Mouse (Mus musculus) brain, embryonic 14.5 days (tissue): ENCODE measurements around the gene Sept9.

Experiments used
- CTCF ChIP-seq: fragments of 200-500 bp; IDR thresholded peaks from 2 replicates; pipeline ENCODE4 v1.5.1; 2012; ENCODE audit warnings: inconsistent platforms, mild to moderate bottlenecking, moderate library complexity, borderline replicate concordance; ENCODE audit not compliant: insufficient read depth, insufficient read length; ENCODE audit errors: extremely low read depth
- POLR2A ChIP-seq: fragments of 200-500 bp; IDR thresholded peaks from 2 replicates; pipeline ENCODE4 v1.6.1; 2012; ENCODE audit warnings: mild to moderate bottlenecking, inconsistent platforms, borderline replicate concordance; ENCODE audit not compliant: poor library complexity, insufficient read depth, insufficient read length, severe bottlenecking; ENCODE audit errors: extremely low read depth

DNA sequence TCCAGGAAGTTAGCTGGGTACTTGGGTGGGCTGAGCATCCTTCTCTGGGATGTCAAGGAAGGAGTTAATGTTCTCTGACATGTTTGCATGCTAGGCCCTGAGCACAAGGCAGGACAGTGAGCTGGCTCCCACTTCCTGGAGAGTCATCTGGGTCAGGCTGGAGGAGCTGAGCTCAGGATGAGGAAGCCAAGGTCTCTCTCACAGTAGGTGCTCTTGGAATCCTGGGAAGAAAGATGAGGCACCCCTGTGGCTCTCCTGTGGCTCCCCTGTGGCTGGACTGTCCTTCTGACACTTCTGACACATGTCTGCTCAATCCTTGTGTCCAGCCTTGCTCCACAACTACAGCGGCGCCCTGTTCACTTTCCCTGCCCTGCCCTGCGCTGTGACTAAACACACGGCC, 52.3 kb downstream of the Sept9 start:
- no peak for TF ChIP-seq CTCF
- TF ChIP-seq POLR2A: no peak
